Mouse (Mus musculus) kidney, adult 10 weeks (tissue): ENCODE measurements around the gene Cyp2c39. TPM values are rescaled to one million over a fixed set of nuclear protein-coding genes. Genes with fewer than 3 reads are reported as not detected.

ENCODE experiments used
- polyA plus RNA-seq: library from polyadenylated mRNA; stranded (reverse); fragments of 350-450 nt; fragmentation: Illumina TruSeq; extraction: RNeasy Lipid Tissue Mini Kit (QIAGEN cat#74804); gene quantifications from one replicate; pipeline ENCODE4 v1.2.3, GENCODE M21; 2014; ENCODE audit warnings: low read depth, low replicate concordance

Gene Cyp2c39
- polyA plus RNA-seq, result not detected

GRCm38 (mm10) chr19:39510534-39510933, at the start of gene Cyp2c39:
Cyp2c39 (plus strand) TSS chr19:39510862.

GRCm38 (mm10) chr19:39462941-39463340, 47.7 kb upstream of the Cyp2c39 start, which contains the start of gene Cyp2c38:
Cyp2c38 (minus strand) TSS chr19:39463075.

Other genes starting within 250 kb of the Cyp2c39 start
- gene Cyp2c29, start 241.5 kb upstream of the Cyp2c39 start, polyA plus RNA-seq, result 1.5 TPM
- gene Cyp2c38, start 47.8 kb upstream of the Cyp2c39 start, polyA plus RNA-seq, result 0.40 TPM
- gene Cyp2c67, start 138.2 kb downstream of the Cyp2c39 start, polyA plus RNA-seq, result not detected
- 6.0 TPM for gene Cyp2c68, start 230.2 kb downstream of the Cyp2c39 start, polyA plus RNA-seq